Mouse (Mus musculus) left cerebral cortex, postnatal 10 days (tissue): ENCODE measurements at regions not wholly inside any gene's neighbourhood (a gene's known extent, or its start where the extent isn't known, plus 50 kb on each side); places are given as distances from the start of the nearest gene placed in this dataset.

Experiments
- DNase-seq, 2 experiments: peaks; one replicate each; pipeline ENCODE4 v3.0.0; 2021 to 2022; ENCODE audit warnings: low spot score in 2 of 2, mixed read lengths in 1 of 2; ENCODE audit errors: extremely low spot score in 1 of 2
- intact Hi-C: fragments of 180-260 bp; cut with DNase I; formaldehyde crosslinking; loops from one replicate; pipeline ENCODE4 v1.15.1; 2025

GRCm38 (mm10) chr8:96230412-96230811 lies 342.1 kb upstream of the Got2 start:
- intact Hi-C loops, result no loop called here
- peak; percentile 38 to 41 for DNase-seq
